Mouse (Mus musculus) olfactory bulb, adult 2 months (tissue): ENCODE data around the gene Sgta. TPM values are rescaled to one million over a fixed set of nuclear protein-coding genes. Genes with fewer than 3 reads are reported as not detected.
"Not testable (repeated sequence)": the region's sequence is repeated elsewhere in the genome, so short reads cannot be mapped to it uniquely, and the experiment has no call there.

Source experiments
- H3K27ac ChIP-seq: fragments of 200-500 bp; 2 replicates; pipeline ENCODE4 v1.5.1; 2012; ENCODE audit warnings: low read depth, low read length; ENCODE audit not compliant: insufficient read depth
- H3K4me1 ChIP-seq: fragments of 200-500 bp; 2 replicates; pipeline ENCODE4 v1.6.1; 2012; ENCODE audit warnings: low read length; ENCODE audit not compliant: control insufficient read depth, insufficient read depth
- H3K4me3 ChIP-seq: fragments of 200-500 bp; 2 replicates; pipeline ENCODE4 v1.5.1; 2012; ENCODE audit warnings: mild to moderate bottlenecking, low read depth, low read length, moderate library complexity; ENCODE audit not compliant: insufficient read depth
- CTCF ChIP-seq: fragments of 200-500 bp; IDR thresholded peaks from 2 replicates; pipeline ENCODE4 v1.5.1; 2012; ENCODE audit warnings: low read depth, mild to moderate bottlenecking, low read length, moderate library complexity; ENCODE audit not compliant: insufficient read depth
- POLR2A ChIP-seq: fragments of 200-500 bp; IDR thresholded peaks from 2 replicates; pipeline ENCODE4 v1.6.1; 2012; ENCODE audit warnings: mild to moderate bottlenecking, low read depth, low read length, moderate library complexity; ENCODE audit not compliant: insufficient read depth
- WGBS: fragments of 180-500 bp; shearing (Covaris S2); methylation state at CpG from one replicate; pipeline ENCODE4 v1.1.7; 2018; 5-methylcytosine and 5-hydroxymethylcytosine counted together
- polyA plus RNA-seq: library from polyadenylated mRNA; stranded (reverse); fragments of >200 nt; gene quantifications from 2 replicates; pipeline ENCODE4 v1.2.4, GENCODE M21; 2012; ENCODE audit warnings: low replicate concordance; ENCODE audit not compliant: missing spikeins, insufficient read depth, insufficient read length

Gene Sgta
- polyA plus RNA-seq, 1 experiment = not detected

DNA sequence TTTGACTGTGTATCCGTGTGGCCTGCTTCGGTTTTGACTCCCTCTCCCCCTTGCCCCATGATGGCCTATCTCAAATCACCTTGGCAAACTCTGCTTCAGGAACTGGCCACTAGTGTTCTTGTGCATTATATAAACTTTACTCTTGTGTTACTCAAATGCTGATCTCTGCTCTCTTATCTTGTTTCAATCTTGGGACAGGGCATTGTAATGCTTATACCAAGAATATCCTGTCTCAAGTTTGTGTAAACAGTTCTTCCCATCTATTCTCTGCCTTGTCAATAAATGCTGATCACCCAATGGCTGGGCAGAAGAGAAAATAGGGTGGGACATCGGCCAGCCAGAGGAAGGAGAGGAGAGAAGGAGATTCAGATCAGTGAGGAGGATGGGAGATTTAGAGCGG, 2.7 kb upstream of the Sgta start:
- Histone ChIP-seq H3K4me1 (peaks cover 13% of the 10 kb centered on the region), H3K4me3 (no peak overlapping the region), H3K27ac (no peak overlapping the region)
- WGBS = 63% methylated on average over 4 of the region's 4 CpGs
- TF ChIP-seq CTCF (no peak), POLR2A (no peak)

DNA sequence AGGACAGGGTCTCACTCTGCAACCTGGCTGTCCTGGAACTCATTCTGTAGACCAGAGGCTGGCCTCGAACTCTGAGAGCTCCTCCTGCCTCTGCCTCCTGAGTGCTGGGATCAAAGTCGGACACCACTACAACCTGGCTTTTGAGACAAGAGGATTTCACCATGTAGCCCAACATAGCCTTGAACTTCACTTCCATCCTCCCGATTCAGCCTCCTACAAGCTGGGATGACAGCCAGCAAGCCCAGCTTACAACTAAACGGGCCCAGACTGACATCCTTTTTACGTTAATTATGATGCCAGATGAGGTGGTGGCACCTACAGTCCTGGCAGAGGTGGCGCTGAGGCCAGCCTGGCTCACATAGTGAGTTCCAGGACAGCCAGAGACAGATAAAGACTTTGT, 1.1 kb downstream of the Sgta start:
- WGBS = 78% methylated on average over 6 of the region's 6 CpGs
- TF ChIP-seq POLR2A (no peak), CTCF (no peak)

DNA sequence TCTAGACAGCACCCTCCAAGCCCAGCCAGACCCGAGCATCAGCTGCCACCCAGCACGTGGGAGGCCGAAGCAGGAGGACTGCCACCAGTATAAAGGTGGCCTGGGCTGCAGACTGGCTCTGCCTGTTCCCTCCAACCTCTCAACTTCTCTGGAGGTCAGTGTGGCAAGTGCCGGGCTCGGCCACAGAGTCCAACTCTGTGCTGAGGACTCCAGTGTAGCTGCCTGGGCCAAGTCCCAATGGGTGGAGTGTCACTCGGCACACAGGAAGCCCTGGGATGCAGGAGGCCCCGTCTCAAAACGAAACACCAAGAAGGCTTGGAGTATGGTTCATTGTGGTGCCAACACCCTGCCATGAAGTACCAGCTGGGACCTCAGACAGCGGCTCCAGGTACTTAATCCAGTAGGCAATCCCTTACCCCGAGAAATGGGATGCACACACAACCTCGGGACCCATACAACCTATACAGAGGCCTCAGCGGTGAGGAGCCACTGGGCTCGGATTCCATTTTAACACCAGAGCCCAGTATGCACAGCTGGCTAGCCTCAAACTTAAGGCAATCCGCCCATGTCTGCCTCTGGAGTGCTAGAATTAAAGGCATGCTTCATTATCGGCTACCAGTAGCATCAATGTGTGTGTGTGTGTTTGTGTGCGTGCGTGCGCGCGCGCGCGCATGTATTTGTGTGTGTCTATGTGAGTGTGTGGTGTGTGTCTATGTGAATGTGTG, 2.4 kb downstream of the Sgta start:
- 88% methylated on average over 23 of the region's 23 CpGs for WGBS
- Histone ChIP-seq H3K27ac (no peak overlapping the region), H3K4me1 (peaks cover 46% of the 10 kb centered on the region), H3K4me3 (no peak overlapping the region)
- TF ChIP-seq POLR2A = no peak
- TF ChIP-seq CTCF = no peak

More for the DNA sequence above, 1.1 kb downstream of the Sgta start:
- peak overlapping the region; percentile 73; the same call in 1 of the 2 replicates for H3K4me3 ChIP-seq
- H3K4me1 ChIP-seq = peaks cover 46% of the 10 kb centered on the region
- H3K27ac ChIP-seq = no peak overlapping the region

DNA sequence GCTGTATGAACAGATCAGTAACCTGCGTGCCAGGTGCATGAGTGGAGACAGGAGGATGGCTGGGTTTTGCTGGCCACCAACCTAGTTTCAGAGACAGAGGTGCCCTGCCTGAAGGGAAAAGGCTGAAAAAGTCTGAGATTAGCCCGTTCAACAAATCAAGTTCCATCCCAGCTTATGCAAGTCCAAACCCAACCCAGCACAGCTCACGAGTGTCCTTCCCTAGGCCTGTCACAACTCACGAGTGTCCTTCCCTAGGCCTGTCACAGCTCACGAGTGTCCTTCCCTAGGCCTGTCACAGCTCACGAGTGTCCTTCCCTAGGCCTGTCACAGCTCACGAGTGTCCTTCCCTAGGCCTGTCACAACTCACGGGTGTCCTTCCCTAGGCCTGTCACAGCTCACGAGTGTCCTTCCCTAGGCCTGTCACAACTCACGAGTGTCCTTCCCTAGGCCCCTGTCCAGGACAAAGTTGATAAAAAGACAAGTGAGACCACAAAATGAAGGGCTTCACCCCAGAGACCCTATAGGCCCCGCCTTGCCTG, 4.1 kb downstream of the Sgta start:
- not testable (repeated sequence) for H3K27ac ChIP-seq, H3K4me3 ChIP-seq
- peaks cover 46% of the 10 kb centered on the region for H3K4me1 ChIP-seq
- WGBS = 82% methylated on average over 11 of the region's 11 CpGs

DNA sequence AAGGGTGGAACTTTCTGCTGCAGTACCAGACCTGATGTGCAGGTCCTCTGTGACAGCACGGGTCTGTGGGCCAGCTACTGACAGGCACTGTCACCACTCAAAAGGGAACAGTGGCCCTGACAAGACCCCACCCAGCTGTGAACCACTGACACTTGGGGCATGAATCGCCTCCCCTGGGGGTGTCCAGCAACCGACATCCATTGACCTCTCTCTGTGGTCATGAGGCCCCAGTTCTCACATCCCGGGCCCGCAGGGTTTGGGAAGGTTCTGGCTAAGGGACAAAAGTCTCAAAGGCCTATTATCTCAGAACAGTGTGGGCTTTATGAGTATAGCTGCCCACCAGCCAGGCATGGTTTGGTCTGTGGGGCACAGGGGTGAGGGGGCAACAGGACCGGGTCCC, 4.8 kb downstream of the Sgta start:
- peaks cover 46% of the 10 kb centered on the region for H3K4me1 ChIP-seq
- no peak overlapping the region for H3K27ac ChIP-seq
- H3K4me3 ChIP-seq = no peak overlapping the region
- TF ChIP-seq CTCF = no peak
- TF ChIP-seq POLR2A = no peak
- whole genome bisulfite sequencing = 46% methylated on average over 6 of the region's 6 CpGs

DNA sequence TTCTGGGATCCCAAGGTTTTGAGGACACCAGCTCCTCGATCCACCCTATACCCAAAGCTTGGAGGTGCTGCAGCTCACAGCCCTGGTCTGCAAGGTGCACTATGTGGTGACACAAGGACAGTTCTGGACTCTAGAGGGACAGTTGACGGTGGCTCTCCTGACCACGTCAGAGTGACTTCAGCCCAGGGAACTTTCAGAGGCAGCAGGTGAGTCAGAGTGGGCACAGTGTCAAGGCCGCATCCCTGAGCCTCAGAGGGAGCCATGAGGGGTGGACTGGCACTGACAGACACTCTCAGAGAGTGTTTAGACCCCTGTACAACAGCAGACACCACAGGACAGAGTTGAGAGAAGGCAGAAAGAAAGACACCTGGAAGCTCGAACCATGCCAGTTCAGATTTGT, 7.4 kb downstream of the Sgta start:
- TF ChIP-seq CTCF = no peak
- TF ChIP-seq POLR2A = no peak
- WGBS = 93% methylated on average over 5 of the region's 5 CpGs
- Histone ChIP-seq H3K4me1 (peaks cover 31% of the 10 kb centered on the region), H3K27ac (no peak overlapping the region), H3K4me3 (no peak overlapping the region)

DNA sequence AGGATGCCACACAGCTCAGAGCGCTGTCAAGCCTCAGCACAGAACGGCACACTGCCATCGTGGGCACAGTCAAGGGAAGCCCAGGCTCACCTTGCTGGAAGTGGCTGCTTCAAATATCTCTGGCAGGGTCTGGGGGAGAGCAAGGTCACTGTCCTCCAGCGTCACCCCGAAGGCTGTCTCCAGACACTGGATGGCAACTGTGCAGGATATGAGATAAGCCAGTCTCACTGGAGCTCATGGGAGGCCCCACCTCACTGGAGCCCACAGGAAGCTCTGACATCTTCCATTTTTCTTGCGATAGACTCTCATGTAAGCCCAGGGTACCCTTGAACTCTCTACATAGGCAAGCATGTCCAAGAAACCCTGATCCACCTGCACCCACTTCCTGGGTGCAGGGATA, 8.8 kb downstream of the Sgta start:
- no peak overlapping the region for H3K27ac ChIP-seq
- TF ChIP-seq POLR2A = no peak
- TF ChIP-seq CTCF = no peak
- WGBS = 95% methylated on average over 6 of the region's 6 CpGs
- H3K4me1 ChIP-seq = peaks cover 18% of the 10 kb centered on the region
- H3K4me3 ChIP-seq = no peak overlapping the region

DNA sequence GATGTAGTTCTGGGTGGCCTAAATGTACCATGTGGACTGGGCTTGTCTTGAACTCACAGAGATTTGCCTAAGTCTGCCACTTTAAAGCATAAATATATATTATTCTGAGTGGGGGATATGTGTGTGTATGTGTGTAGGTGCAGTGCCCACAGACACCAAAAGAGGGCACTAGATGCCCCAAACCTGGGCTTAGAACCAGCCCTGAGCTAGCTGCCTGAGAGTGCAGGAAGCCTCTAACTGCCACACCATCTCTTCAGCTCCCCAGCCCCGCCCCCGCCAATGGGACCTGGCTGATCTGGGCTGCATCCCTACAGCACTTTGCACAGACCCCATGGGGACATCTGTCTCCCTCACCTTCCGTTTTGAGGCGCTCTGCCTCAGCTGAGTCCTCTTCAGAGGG, 9.3 kb downstream of the Sgta start:
- WGBS = 96% methylated on average over 4 of the region's 4 CpGs
- no peak for TF ChIP-seq POLR2A
- TF ChIP-seq CTCF = no peak
- peaks cover 14% of the 10 kb centered on the region; the same call in 1 of the 2 replicates for H3K4me1 ChIP-seq

DNA sequence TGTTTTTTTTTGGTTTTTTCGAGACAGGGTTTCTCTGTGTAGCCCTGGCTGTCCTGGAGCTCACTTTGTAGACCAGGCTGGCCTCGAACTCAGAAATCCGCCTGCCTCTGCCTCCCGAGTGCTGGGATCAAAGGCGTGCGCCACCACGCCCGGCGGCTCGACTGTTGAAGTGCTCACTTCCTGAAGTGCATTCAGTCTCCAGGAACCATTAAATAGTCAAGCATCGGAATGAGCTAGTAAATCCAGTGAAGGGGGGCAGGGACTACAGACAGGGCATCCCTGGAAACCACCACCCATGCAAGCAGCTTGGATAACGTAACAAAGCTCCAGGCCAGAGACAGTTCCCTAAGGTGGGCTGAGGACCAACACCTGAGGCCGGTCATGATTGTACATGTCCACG, 14.7 kb downstream of the Sgta start:
- not testable (repeated sequence) for H3K4me1 ChIP-seq, H3K27ac ChIP-seq, H3K4me3 ChIP-seq
- WGBS = 93% methylated on average over 14 of the region's 14 CpGs

More for the DNA sequence above, 9.3 kb downstream of the Sgta start:
- Histone ChIP-seq H3K4me3 (no peak overlapping the region), H3K27ac (no peak overlapping the region)
